Mouse (Mus musculus): ENCODE data around the gene Mrnip. TPM values are rescaled to one million over a fixed set of nuclear protein-coding genes. Genes with fewer than 3 reads are reported as not detected.

Mrnip gene
- polyA plus RNA-seq, 1 experiment: 30.4 TPM

- Histone ChIP-seq H3K27me3 (ENCODE audit: control insufficient read depth, insufficient read depth, low read length) (no peaks in the 10 kb centered on the region), H3K4me1 (ENCODE audit: control insufficient read depth, insufficient read depth, low read length) (peaks cover 2% of the 10 kb centered on the region), H3K27ac (ENCODE audit: control insufficient read depth, insufficient read depth, low read depth, low read length) (no peak overlapping the region), H3K36me3 (ENCODE audit: control insufficient read depth, insufficient read depth, low read length) (no peaks in the 10 kb centered on the region; the same call in 1 of the 2 replicates), H3K4me3 (ENCODE audit: control insufficient read depth, low read depth, low read length) (peak overlapping the region; percentile 95)
- TF ChIP-seq CTCF (IDR thresholded peaks at IDR 0.05; ENCODE audit: control insufficient read depth, insufficient read depth, insufficient replicate concordance, low read depth, low read length) (no peak), POLR2A (IDR thresholded peaks at IDR 0.05; ENCODE audit: control insufficient read depth, low read depth, low read length) (no peak)
These were observed 37.2 kb downstream of the Mrnip start for GRCm38 (mm10) chr11:50211322-50212059.

DNA sequence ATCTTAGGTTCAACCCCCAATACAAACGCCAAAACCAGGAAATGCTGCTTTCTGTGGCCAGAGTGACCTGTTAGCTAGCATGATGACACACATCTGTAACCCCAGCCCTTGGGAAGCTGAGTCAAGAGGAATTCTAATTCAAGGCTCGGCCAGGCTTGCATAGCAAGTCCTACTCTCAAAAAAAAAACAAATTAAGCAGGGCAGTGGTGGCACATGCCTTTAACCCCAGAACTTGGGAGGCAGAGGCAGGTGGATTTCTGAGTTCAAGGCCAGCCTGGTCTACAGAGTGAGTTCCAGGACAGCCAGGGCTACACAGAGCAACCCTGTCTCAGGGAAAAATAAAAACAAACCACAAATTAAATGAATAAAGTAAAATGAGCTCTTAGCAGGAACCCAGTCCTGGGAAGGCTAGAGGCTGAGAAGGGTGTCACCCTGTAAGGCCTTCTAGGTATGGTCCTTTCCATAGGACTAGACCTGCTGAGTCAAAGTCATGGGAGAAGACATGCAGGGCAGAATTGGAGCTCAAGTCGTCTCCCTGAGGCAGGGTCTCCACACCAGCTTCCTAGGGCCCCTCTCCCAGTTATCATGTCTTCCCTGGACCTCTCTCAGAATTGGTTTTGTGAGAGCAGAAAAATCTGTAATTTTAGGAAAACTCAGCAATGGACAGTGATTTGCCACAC lies 38.0 kb downstream of the Mrnip start:
- peaks cover 2% of the 10 kb centered on the region for H3K4me1 ChIP-seq (ENCODE audit: control insufficient read depth, insufficient read depth, low read length)
- TF ChIP-seq CTCF (IDR thresholded peaks at IDR 0.05; ENCODE audit: control insufficient read depth, insufficient read depth, insufficient replicate concordance, low read depth, low read length): no peak
- no peak for TF ChIP-seq POLR2A (IDR thresholded peaks at IDR 0.05; ENCODE audit: control insufficient read depth, low read depth, low read length)

DNA sequence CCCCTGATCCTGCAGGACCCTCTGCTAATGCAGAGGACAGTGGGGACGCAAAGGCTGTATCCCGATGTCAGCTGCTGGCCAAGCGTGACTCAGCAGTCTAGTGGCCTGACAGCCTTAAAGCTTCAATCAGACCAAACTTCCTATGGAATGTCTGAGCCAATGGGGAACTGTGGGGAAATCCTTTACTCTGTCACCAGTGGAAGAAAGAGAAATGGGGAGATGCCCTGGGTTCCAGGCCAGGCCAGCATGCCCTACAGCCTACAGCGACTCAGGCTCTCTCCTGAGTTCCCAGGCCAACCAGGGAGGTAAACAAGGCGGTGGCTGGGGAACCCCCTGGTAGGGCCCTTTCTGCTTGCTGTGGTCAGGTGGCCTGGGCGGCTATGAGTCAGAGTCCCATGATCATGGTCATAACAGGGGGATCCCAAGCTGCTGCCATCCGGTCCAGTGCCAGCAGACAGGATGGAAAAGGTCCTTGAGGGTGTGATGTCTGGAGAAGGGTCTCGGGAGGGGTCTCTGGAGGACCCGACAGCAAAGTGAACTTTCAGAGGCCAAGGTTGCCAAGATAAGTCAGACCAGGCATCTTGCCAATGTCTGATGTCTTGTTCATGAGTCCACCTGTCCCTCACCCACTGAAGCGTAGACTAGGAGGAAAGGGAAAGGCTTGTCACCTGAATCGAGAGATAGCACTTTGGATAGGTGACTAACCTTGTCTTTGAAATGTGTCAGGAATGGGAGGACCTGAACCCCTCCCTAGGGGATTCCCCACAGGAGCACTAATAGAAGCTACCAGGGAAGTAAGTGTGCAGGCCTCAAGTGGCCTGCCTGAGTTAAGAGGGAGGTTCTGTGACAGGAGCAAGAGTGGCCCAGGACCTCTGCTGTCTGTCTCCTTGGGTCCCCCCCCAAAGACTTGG lies 38.9 kb downstream of the Mrnip start:
- Histone ChIP-seq H3K36me3 (ENCODE audit: control insufficient read depth, insufficient read depth, low read length) (no peaks in the 10 kb centered on the region), H3K27ac (ENCODE audit: control insufficient read depth, insufficient read depth, low read depth, low read length) (peak overlapping the region; percentile 20; the same call in 1 of the 2 replicates), H3K27me3 (ENCODE audit: control insufficient read depth, insufficient read depth, low read length) (no peaks in the 10 kb centered on the region), H3K4me3 (ENCODE audit: control insufficient read depth, low read depth, low read length) (no peak overlapping the region), H3K4me1 (ENCODE audit: control insufficient read depth, insufficient read depth, low read length) (peaks cover 2% of the 10 kb centered on the region)
- TF ChIP-seq CTCF (IDR thresholded peaks at IDR 0.05; ENCODE audit: control insufficient read depth, insufficient read depth, insufficient replicate concordance, low read depth, low read length): no peak
- no peak for TF ChIP-seq POLR2A (IDR thresholded peaks at IDR 0.05; ENCODE audit: control insufficient read depth, low read depth, low read length)

More for the DNA sequence above, 38.0 kb downstream of the Mrnip start:
- Histone ChIP-seq H3K27ac (ENCODE audit: control insufficient read depth, insufficient read depth, low read depth, low read length) (peak overlapping the region; percentile 20; the same call in 1 of the 2 replicates), H3K36me3 (ENCODE audit: control insufficient read depth, insufficient read depth, low read length) (no peaks in the 10 kb centered on the region), H3K27me3 (ENCODE audit: control insufficient read depth, insufficient read depth, low read length) (no peaks in the 10 kb centered on the region), H3K4me3 (ENCODE audit: control insufficient read depth, low read depth, low read length) (no peak overlapping the region)

GRCm38 (mm10) chr11:50214631-50215030 lies 40.4 kb downstream of the Mrnip start:
- Histone ChIP-seq H3K36me3 (ENCODE audit: control insufficient read depth, insufficient read depth, low read length) (no peaks in the 10 kb centered on the region), H3K4me3 (ENCODE audit: control insufficient read depth, low read depth, low read length) (no peak overlapping the region), H3K27ac (ENCODE audit: control insufficient read depth, insufficient read depth, low read depth, low read length) (no peak overlapping the region), H3K27me3 (ENCODE audit: control insufficient read depth, insufficient read depth, low read length) (no peaks in the 10 kb centered on the region), H3K4me1 (ENCODE audit: control insufficient read depth, insufficient read depth, low read length) (peaks cover 2% of the 10 kb centered on the region)
- TF ChIP-seq CTCF (IDR thresholded peaks at IDR 0.05; ENCODE audit: control insufficient read depth, insufficient read depth, insufficient replicate concordance, low read depth, low read length) (no peak), POLR2A (IDR thresholded peaks at IDR 0.05; ENCODE audit: control insufficient read depth, low read depth, low read length) (no peak)

GRCm38 (mm10) chr11:50215633-50216032 lies 41.4 kb downstream of the Mrnip start:
- Histone ChIP-seq H3K4me3 (ENCODE audit: control insufficient read depth, low read depth, low read length) (no peak overlapping the region), H3K27ac (ENCODE audit: control insufficient read depth, insufficient read depth, low read depth, low read length) (no peak overlapping the region), H3K4me1 (ENCODE audit: control insufficient read depth, insufficient read depth, low read length) (peaks cover 2% of the 10 kb centered on the region), H3K27me3 (ENCODE audit: control insufficient read depth, insufficient read depth, low read length) (no peaks in the 10 kb centered on the region), H3K36me3 (ENCODE audit: control insufficient read depth, insufficient read depth, low read length) (no peaks in the 10 kb centered on the region)
- TF ChIP-seq CTCF (IDR thresholded peaks at IDR 0.05; ENCODE audit: control insufficient read depth, insufficient read depth, insufficient replicate concordance, low read depth, low read length): no peak
- no peak for TF ChIP-seq POLR2A (IDR thresholded peaks at IDR 0.05; ENCODE audit: control insufficient read depth, low read depth, low read length)

GRCm38 (mm10) chr11:50216724-50217366 lies 42.6 kb downstream of the Mrnip start:
- peaks cover 2% of the 10 kb centered on the region for H3K4me1 ChIP-seq (ENCODE audit: control insufficient read depth, insufficient read depth, low read length)
- H3K27ac ChIP-seq (ENCODE audit: control insufficient read depth, insufficient read depth, low read depth, low read length): peak overlapping the region; percentile 68; the same call in 1 of the 2 replicates
- no peak for TF ChIP-seq POLR2A (IDR thresholded peaks at IDR 0.05; ENCODE audit: control insufficient read depth, low read depth, low read length)
- TF ChIP-seq CTCF (IDR thresholded peaks at IDR 0.05; ENCODE audit: control insufficient read depth, insufficient read depth, insufficient replicate concordance, low read depth, low read length): no peak
- no peaks in the 10 kb centered on the region for H3K36me3 ChIP-seq (ENCODE audit: control insufficient read depth, insufficient read depth, low read length)
- H3K4me3 ChIP-seq (ENCODE audit: control insufficient read depth, low read depth, low read length): no peak overlapping the region
- H3K27me3 ChIP-seq (ENCODE audit: control insufficient read depth, insufficient read depth, low read length): no peaks in the 10 kb centered on the region

Measured in testis, adult 2 months (tissue).